Mouse (Mus musculus) kidney, adult 18-20 months (tissue): Measurements from ENCODE around the gene Atg4d.
"Not testable (repeated sequence)": the region's sequence is repeated elsewhere in the genome, so short reads cannot be mapped to it uniquely, and the experiment has no call there.

Source experiments
- DNase-seq: peaks from one replicate; pipeline ENCODE4 v3.0.0; 2021

Atg4d gene

DNA sequence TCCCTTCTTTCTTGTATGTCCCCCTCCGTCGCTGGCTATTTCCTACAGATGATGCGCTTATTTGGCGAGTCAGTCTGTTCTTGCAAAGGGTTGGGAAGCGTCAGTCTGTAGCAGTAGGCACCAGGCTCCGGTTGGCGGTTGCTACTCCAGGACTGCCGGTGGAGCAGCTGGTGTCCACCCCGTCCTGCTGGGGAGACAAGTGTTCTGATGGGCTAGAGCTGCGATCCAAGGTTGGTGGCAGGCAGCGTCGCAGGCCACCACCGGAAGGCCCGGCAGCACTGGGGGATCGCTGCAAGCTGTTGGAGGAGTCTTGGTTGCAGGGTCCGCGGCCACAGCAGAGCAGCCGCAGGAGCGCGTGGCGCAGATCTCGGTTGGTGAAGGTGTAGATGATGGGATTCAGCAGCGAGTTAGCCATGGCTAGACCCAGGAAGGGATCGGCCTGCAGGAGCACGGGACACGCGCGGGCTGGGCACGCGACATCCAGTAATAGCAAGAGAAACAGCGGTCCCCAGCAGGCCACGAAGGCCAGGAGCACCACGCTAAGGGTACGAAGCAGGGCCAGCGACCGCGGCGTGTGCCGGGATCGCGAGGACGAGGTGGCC is 21.2 kb upstream of the Atg4d start:
- DNase-seq: no peak

DNA sequence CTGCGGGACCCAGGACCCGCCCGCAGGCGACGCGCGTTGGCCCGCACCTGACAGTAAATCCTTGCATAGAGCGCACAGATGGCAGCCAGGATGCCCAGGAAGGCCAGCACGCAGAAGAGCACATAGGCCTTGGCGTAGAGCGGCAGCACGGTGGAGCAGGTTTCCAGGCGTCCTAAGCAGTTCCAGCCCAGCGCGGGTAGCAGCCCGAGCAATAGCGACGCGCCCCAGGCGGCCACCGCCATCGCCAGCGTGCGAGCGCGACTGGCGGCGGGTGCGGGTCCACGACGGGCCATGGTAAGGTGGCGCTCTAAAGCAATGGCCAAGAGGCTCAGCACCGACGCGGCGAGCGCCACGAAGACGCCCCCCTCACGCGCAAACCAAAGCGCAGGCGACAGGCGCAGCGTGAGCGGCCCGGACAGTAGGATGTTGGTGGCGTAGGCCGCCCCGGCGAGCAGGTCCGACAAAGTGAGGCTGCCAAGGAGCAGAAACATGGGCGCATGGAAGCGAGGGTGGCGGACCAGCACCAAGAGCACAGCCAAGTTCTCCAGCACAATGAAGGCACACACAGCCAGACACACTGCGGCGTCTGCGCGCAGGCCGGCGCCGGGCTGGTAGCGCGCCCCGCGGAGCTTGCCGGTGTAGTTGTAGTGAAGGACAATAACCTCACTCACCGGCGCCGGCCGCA is 20.5 kb upstream of the Atg4d start:
- DNase-seq: no peak

DNA sequence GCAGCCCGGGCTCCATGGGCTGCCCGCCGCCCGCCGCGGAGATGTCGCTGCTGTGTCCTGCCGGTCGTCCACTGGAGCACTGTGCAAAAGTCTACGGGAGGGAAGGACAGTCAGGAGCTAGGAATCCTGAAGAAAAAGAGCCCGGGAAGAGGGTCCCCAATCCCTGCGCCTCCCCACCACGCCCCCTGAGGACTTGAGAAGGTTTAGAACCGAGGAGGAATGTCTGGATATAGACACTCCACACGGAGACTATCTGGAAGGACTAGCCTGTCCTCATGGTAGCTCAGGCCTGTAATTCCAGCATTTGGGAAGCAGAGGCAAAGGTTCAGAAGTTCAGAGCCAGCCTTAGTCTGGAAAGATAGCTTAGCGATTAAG is 20.0 kb upstream of the Atg4d start:
- no peak for DNase-seq

DNA sequence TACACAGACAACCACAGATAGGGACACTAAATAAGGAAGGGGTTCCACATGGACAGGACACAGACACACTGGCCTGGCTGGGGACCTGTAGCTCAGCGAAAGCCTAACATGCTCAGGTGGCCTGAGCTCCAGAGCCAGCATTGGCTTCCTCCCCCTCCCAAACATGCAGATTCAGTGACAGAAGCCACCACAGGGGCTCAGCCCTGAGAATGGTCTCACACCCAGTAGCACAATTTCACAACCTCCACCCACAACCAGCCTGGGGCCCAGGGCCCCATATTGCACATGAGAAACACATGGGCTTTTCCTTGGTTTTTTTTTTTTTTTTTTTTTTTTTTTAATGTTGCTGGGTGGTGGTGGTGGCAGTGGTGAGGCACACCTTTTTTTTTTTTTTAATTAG is 18.8 kb upstream of the Atg4d start:
- no peak for DNase-seq

- DNase-seq: peak; percentile 68
Observed at GRCm38 (mm10) chr9:21248326-21248725, 16.8 kb upstream of the Atg4d start, which contains the start of gene S1pr5. Gene S1pr5, minus strand, starts transcription at chr9:21248443.

DNA sequence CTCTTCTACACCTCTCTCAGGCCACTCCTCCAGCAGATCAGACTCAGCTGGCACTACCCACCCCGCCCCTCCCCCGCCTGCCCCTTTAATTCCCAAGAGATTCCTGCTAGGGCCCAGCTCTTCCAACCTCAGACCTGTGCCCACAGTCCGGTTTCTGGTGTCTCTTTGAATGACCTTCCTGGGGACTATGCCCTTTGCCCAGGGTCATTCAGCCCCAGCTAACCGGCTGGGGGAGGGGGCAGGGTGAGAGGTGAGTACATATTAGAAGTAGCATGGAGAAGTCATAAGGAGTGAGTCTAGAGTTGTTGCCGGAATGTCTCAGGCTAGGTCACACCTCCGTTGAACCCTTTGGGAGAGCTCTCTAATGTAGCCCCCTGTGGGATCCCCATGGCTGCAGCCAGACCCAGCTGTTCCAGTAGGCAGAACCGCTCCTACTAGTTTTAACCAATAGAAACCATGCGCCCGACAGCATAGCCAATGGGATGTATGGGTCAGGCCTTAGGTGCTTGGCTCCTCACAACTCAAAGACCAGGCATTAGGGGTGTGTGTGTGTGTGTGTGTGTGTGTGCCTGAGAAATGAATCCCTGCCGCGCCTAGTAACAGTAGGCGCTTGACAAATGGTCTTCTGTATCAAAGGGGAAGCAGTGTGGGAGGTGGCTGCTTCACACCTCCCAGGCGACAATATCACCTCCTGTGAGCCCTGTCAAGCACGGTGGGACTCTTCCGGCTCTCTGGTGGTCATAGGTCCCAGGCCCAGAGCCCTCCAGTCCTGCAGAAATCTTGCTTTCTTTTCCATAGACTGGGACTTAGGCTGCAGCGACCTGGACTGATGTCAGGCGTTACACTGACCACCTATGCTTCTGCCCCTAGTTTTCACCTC is 15.2 kb upstream of the Atg4d start:
- no peak for DNase-seq

DNA sequence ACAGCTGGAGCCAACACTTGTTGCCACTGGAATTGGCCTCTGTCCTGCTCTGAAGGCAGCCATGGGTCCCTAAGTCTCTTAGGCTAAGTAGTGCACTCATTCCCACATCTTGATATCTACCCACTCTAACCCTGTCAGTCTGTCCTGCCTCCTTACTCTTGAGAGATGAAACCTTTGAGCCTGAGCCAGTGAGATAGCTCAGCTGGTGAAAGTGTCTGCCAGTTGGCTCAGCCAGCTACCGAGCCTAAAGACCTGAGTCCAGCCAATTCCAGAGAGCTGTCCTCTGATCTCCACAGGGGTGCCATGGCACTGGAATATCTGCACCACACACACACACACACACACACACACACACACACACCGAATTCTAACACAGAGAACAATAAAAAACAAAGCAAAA is 14.6 kb upstream of the Atg4d start:
- no peak for DNase-seq

DNA sequence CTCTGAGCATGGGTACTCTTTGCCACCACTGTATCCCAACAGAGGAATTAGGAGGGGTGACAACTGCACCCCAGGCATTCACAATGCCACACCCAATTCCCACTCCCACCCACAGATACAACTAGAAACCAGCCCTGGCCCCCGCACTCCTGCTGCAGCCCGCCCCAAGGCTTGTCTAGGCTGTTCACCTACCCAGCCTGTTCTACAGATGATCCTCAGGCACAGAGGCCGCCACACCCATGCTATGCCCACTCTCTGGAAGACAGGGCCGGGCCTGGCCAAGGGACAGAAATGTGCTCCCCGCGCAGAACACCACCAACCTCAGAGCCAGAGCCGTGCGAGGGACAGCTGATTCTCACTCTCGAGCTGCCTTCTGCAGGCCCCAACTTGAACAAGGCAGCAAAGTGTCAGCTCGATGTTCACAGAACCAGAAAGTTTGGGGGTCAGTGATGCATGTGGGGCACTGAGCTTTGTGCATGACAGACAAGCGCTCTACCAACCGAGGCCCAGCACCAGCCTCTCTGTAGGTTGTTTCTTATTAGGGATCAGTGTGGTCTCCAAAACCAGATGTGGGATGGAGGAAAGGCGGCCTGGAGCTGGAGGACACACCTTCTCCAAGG is 13.9 kb upstream of the Atg4d start:
- no peak for DNase-seq

GRCm38 (mm10) chr9:21254690-21255089 is 10.4 kb upstream of the Atg4d start:
- DNase-seq: no peak

- not testable (repeated sequence) for DNase-seq
Observed at GRCm38 (mm10) chr9:21256349-21256748, 8.7 kb upstream of the Atg4d start.

- no peak for DNase-seq
Observed at GRCm38 (mm10) chr9:21260491-21261040, 4.5 kb upstream of the Atg4d start.

DNA sequence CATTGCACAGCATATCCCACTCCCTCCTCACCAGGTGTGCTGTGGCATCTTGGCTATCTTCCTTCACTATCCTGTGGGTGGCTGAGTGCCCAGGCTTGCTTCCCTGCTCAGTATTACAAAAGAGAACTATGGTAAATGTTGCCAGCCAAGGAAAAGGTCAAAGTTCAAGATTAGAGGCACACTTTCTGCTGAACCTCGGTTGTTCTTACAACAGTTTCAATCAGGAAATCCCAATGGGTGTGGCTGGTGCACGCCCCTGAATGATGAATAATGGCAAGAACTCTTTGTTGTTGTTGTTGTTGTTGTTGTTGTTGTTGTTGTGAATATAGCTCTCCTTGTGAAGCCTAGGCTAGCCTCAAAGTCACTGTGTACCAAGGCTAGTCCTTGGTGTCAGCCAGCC is 3.3 kb upstream of the Atg4d start:
- no peak for DNase-seq

- no peak for DNase-seq
Observed at GRCm38 (mm10) chr9:21264272-21264999, 657 bp upstream of the Atg4d start.

DNA sequence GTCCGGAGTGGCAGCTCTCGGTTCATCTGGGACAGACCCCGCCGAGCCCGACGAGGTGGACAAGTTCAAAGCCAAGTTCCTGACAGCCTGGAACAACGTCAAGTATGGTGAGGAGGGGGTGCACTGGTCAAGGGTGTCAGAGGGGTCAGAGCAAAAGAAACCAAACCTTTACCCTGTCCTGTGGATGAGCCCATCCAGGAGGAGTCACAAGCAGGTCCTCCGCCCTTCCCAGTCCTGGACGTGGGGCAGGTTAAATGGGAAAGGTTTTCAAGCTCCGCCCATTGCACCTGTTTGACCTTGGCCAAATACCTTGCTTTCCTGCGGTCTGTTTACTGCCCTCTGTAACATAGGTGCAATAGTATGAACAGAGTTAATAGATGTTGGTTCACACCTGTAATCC is 518 bp downstream of the Atg4d start:
- peak; percentile 72 for DNase-seq

DNA sequence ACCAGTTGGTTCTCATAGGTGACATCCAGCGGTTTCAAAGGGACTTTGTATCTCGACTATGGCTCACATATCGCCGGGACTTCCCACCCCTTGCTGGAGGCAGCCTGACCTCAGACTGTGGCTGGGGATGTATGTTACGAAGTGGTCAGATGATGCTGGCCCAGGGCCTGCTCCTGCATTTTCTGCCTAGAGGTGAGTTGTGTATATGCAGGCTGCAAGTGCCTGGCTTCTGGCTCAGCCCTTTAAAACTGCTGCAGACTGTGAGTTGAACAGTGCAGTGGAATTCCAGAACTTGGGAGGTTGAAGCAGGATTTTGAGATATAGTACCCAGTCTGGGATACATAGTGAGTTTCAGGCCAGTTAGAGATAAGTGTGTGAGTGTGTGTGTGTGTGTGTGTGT is 1.8 kb downstream of the Atg4d start:
- DNase-seq: no peak

DNA sequence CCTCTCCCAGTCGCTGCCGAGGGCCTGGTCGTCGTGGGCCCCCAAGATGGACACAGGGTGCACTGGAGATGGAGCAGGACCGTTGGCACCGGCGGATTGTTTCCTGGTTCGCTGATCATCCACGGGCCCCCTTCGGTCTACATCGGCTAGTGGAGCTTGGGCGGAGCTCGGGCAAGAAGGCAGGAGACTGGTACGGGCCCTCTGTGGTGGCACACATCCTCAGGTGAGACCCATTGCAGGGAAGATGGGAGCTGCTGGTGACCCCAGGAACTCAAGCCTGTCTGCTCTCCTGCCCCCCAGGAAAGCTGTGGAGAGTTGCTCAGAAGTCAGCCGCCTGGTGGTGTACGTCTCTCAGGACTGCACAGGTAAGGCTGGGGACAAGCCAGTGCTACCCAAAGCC is 3.2 kb downstream of the Atg4d start:
- no peak for DNase-seq

- not testable (repeated sequence) for DNase-seq
Observed at GRCm38 (mm10) chr9:21269590-21269989, 4.5 kb downstream of the Atg4d start.

DNA sequence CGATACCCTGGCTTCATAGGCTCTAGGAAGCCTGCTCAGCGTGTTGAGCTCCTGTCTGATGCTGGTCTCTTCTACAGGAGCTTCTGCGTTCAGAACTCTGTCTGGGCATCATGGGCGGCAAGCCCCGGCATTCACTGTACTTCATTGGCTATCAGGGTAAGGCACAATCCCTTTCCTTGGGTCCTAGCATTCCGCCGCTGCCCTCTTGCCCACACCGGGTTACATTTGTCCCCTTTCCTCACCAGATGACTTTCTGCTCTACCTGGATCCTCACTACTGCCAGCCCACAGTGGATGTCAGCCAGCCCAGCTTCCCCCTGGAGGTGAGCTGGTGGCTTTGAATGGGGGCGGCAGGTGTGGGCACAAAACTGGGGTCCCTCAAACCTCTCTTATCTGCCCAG is 7.3 kb downstream of the Atg4d start:
- DNase-seq: no peak

- DNase-seq: no peak
Observed at GRCm38 (mm10) chr9:21273094-21273493, 8.0 kb downstream of the Atg4d start.

DNA sequence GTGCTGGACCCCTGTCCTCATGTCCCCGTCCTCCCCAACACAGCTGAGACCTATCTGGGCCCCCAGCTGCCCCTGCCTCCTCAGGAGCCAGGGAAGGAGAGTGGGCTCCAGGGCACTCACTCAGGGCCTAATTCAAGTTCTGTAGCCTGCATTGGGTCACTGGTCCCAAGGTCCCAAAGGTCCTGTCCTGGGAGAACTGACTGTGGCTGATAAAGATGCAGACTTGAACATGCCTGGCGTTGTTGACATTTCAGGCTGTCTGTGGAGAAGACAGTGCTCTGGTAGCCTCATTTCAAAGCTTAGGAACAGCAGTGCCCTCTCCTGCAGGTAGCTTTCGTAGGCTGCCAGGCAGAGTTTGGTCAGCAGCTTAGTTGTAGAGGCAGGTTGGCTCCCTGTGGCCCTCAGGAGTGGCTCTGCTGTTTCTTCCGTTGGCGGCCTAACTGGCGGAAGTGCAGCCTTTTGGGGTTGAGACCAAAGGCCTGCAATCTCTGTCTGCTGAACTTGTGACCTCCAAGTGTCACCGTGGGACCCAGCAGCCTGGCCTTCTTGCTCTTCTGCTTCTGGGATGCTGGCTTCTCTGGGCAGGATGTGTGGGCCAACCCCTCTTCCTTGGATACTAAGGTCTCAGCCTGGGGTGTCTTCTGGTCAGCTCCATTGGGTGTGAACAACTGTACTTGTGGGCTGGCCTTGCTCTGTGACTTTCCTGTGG is 8.6 kb downstream of the Atg4d start:
- no peak for DNase-seq

DNA sequence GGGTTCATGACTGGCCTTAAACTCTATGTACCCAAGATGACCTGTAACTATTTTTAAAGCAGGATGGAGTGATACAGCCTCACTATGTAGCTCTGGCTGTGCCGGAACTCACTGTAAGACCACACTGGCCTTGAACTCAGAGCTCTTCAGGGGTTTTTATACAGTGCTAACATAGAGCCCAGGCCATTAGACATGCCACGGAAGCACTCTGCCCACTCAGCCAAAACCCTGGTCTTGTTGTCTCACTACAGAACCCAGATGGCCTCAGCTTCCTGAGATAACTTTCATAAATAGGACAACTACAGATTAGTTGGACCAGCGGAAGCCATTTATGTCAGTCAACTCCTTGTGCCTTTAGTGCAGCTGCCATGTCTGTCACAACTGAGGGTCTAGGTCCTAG is 9.2 kb downstream of the Atg4d start:
- no peak for DNase-seq
